Mouse (Mus musculus): Measurements from ENCODE around the gene Snx13. TPM values are rescaled to one million over a fixed set of nuclear protein-coding genes. Genes with fewer than 3 reads are reported as not detected.

Gene Snx13
- total RNA-seq (2021) = 10 to 100 TPM; 54.3 to 56.0 TPM
- long read RNA-seq, experiment 1, full-length matches to known transcripts = 16 of 77 reads
- long read RNA-seq, experiment 1, partial matches to known transcripts = 6 of 77 reads
- long read RNA-seq, experiment 1, other reads (novel, unspliced or antisense) = 55 of 77 reads
- long read RNA-seq, experiment 2, full-length matches to known transcripts = 4 of 36 reads
- long read RNA-seq, experiment 2, partial matches to known transcripts = 4 of 36 reads
- long read RNA-seq, experiment 2, other reads (novel, unspliced or antisense) = 28 of 36 reads

GRCm38 (mm10) chr12:35046999-35047319 is at the start of gene Snx13:
Gene Snx13, plus strand, starts transcription at chr12:35047186.
- DNase-seq (ENCODE audit: low spot score) = peak; percentile 85

GRCm38 (mm10) chr12:34997597-34998182 is 49.3 kb upstream of the Snx13 start:
- DNase-seq (ENCODE audit: low spot score) = no peak

GRCm38 (mm10) chr12:34998778-34999467 is 48.1 kb upstream of the Snx13 start:
- DNase-seq (ENCODE audit: low spot score) = no peak

GRCm38 (mm10) chr12:35000323-35000722 is 46.7 kb upstream of the Snx13 start:
- DNase-seq (ENCODE audit: low spot score) = no peak

- DNase-seq (ENCODE audit: low spot score) = no peak
Observed at GRCm38 (mm10) chr12:35005748-35006147, 41.2 kb upstream of the Snx13 start.

- no peak for DNase-seq (ENCODE audit: low spot score)
Observed at GRCm38 (mm10) chr12:35007851-35008250, 39.1 kb upstream of the Snx13 start.

GRCm38 (mm10) chr12:35008340-35009137 is 38.4 kb upstream of the Snx13 start:
- no peak for DNase-seq (ENCODE audit: low spot score)

- DNase-seq (ENCODE audit: low spot score) = no peak
Observed at GRCm38 (mm10) chr12:35011462-35011861, 35.5 kb upstream of the Snx13 start.

GRCm38 (mm10) chr12:35013950-35014349 is 33.0 kb upstream of the Snx13 start:
- DNase-seq (ENCODE audit: low spot score) = no peak

- no peak for DNase-seq (ENCODE audit: low spot score)
Observed at GRCm38 (mm10) chr12:35016056-35016455, 30.9 kb upstream of the Snx13 start.

GRCm38 (mm10) chr12:35016481-35017250 is 30.3 kb upstream of the Snx13 start:
- no peak for DNase-seq (ENCODE audit: low spot score)

GRCm38 (mm10) chr12:35018679-35019237 is 28.2 kb upstream of the Snx13 start:
- DNase-seq (ENCODE audit: low spot score) = no peak

GRCm38 (mm10) chr12:35021285-35021684 is 25.7 kb upstream of the Snx13 start:
- no peak for DNase-seq (ENCODE audit: low spot score)

GRCm38 (mm10) chr12:35022066-35022465 is 24.9 kb upstream of the Snx13 start:
- no peak for DNase-seq (ENCODE audit: low spot score)

GRCm38 (mm10) chr12:35025916-35026432 is 21.0 kb upstream of the Snx13 start:
- DNase-seq (ENCODE audit: low spot score) = no peak

- DNase-seq (ENCODE audit: low spot score) = no peak
Observed at GRCm38 (mm10) chr12:35027533-35027932, 19.5 kb upstream of the Snx13 start.

- DNase-seq (ENCODE audit: low spot score) = no peak
Observed at GRCm38 (mm10) chr12:35038668-35039570, 8.1 kb upstream of the Snx13 start.

- DNase-seq (ENCODE audit: low spot score) = no peak
Observed at GRCm38 (mm10) chr12:35039571-35039936, 7.4 kb upstream of the Snx13 start.

GRCm38 (mm10) chr12:35041964-35042363 is 5.0 kb upstream of the Snx13 start:
- DNase-seq (ENCODE audit: low spot score) = no peak
